Mouse (Mus musculus): ENCODE measurements around the gene Ereg. TPM values are rescaled to one million over a fixed set of nuclear protein-coding genes. Genes with fewer than 3 reads are reported as not detected.

The Ereg gene
- polyA plus RNA-seq, 1 experiment from 2014 or later, result not detected

DNA sequence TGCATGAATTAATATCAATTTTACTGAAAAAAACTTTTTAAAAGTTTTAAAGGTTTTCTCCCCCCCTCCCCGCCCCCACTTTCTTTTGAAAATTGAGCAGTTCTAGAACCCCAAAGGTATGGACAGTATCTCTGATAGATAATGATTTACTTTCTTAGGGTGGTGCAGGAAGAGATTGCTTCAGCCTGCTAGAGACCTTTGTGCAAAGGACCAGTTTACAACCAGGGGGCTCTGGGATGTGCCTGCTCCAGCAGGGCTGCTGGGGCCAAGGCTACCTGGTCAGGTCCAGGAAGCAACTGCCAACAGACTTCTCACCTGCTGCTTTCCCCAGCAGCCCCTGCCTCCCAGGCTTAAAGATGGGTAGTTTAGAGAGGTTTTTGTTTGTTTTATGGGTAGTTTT lies 599 bp downstream of the Ereg start:
- H3K27me3 ChIP-seq (ENCODE audit: low read depth, poor library complexity, severe bottlenecking), result peaks cover 38% of the 10 kb centered on the region
- peaks cover 7% of the 10 kb centered on the region for H3K4me1 ChIP-seq
- WGBS, result 40% methylated on average over 1 of the region's 1 CpGs
- peak overlapping the region; percentile 46; the same call in 1 of the 2 replicates for H3K4me3 ChIP-seq
- no peak overlapping the region for H3K27ac ChIP-seq
- no peaks in the 10 kb centered on the region for H3K36me3 ChIP-seq
- DNase-seq (ENCODE audit: low spot score), result no peak
- H3K9me3 ChIP-seq (replicated peaks), result no peaks in the 10 kb centered on the region

DNA sequence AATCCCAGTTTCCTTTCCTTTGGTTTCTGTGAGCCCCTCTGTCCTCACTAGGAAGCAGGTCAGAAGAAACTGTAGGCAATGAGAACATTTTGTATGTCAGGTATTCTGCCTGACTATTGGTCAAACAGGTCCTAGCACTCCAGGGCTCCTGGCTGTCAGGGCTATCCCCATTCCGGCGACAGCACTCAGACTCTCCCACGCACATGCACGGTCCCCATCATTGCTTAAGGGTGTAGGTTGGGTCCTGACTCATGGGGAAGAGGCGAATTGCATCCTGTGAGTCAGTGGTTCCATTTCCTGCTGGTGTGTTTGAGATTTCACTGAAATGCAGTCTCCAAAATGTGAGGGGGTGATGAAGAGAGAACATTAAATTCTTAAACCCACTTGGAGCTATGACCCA lies 8.6 kb downstream of the Ereg start:
- Histone ChIP-seq H3K9me3 (replicated peaks) (no peaks in the 10 kb centered on the region), H3K27me3 (ENCODE audit: low read depth, poor library complexity, severe bottlenecking) (no peaks in the 10 kb centered on the region), H3K4me1 (no peaks in the 10 kb centered on the region), H3K4me3 (no peak overlapping the region), H3K36me3 (no peaks in the 10 kb centered on the region), H3K27ac (no peak overlapping the region)
- 86% methylated on average over 5 of the region's 5 CpGs for WGBS
- no peak for DNase-seq (ENCODE audit: low spot score)

DNA sequence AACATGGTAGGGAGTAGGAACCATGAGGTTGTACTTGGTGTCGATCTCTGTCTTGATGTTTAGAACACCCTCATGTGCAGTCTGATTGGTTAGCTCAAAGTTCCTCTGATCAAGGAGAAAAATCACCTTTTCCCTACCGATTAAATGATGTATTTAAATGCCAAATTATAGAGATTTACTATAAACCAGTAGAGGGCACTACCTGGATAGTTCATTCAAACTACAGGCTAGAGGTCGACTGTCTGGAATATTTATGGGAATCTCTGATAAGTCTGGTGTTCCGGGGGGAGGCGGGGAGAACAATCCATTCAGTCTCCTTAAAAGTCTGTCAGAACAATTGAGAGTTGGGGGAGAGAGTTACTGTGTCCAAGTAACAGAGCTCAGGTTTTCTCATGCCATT lies 10.9 kb downstream of the Ereg start:
- Histone ChIP-seq H3K9me3 (replicated peaks) (no peaks in the 10 kb centered on the region), H3K27ac (no peak overlapping the region), H3K36me3 (no peaks in the 10 kb centered on the region), H3K27me3 (ENCODE audit: low read depth, poor library complexity, severe bottlenecking) (no peaks in the 10 kb centered on the region), H3K4me3 (no peak overlapping the region), H3K4me1 (no peaks in the 10 kb centered on the region)
- 79% methylated on average over 5 of the region's 5 CpGs for WGBS
- no peak for DNase-seq (ENCODE audit: low spot score)

DNA sequence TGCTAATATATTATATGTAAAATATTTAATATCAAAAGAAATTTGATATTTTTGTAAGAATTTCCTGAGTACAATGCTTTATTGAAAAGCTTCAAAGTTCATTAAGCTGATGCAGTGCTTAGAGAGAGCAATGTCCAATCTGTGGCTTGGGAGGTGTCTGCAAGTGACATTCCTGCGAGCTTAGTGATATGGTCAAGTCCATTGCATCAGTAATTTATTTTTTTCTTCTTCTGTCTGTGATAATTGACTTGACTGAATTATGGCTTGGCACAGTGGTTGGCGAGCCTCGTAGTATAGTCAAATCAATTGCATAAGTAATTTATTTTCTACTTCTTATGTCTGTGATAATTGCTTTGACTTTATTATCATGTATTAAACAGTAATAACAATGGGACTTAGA lies 15.9 kb downstream of the Ereg start:
- no peak overlapping the region for H3K4me3 ChIP-seq
- WGBS, result 85% methylated on average over 3 of the region's 3 CpGs
- no peaks in the 10 kb centered on the region for H3K27me3 ChIP-seq (ENCODE audit: low read depth, poor library complexity, severe bottlenecking)
- H3K4me1 ChIP-seq, result no peaks in the 10 kb centered on the region
- no peak overlapping the region for H3K27ac ChIP-seq
- H3K9me3 ChIP-seq (replicated peaks), result no peaks in the 10 kb centered on the region
- no peak for DNase-seq (ENCODE audit: low spot score)
- no peaks in the 10 kb centered on the region for H3K36me3 ChIP-seq

DNA sequence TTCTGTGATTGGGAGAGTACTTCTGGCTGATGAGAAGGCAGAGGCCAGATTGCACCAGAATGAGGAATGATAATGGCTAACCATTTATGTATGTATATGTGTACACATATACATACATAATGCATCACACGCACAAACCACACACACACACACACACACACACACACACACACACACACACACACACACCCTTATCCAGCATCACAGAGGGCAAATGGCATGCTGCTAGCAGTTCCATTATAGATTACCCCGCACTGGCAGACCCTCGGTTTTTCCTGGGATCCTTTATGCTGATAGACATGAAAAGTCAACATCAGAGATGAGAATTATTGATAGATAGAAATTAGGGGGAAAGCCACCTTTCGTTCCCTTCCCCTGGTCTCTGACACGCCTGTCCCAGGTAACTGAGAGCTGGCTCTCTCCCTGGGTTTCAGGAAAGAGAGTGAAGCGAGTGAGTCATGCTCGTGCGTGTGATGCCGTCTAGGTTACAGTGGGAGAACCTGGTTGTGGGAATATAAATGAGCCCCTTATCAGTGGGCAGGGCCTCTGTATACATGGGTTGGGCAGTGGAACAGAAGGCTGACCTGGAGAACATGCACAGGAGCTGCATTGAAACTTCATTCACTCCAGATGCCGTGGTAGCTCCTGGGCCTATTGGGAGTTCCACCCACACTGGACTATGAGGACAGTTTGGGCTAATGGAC lies 23.6 kb downstream of the Ereg start:
- Histone ChIP-seq H3K36me3 (no peaks in the 10 kb centered on the region), H3K27me3 (ENCODE audit: low read depth, poor library complexity, severe bottlenecking) (no peaks in the 10 kb centered on the region), H3K27ac (no peak overlapping the region), H3K9me3 (replicated peaks) (no peaks in the 10 kb centered on the region), H3K4me3 (no peak overlapping the region), H3K4me1 (no peaks in the 10 kb centered on the region)
- no peak for DNase-seq (ENCODE audit: low spot score)
- 92% methylated on average over 10 of the region's 10 CpGs for WGBS

DNA sequence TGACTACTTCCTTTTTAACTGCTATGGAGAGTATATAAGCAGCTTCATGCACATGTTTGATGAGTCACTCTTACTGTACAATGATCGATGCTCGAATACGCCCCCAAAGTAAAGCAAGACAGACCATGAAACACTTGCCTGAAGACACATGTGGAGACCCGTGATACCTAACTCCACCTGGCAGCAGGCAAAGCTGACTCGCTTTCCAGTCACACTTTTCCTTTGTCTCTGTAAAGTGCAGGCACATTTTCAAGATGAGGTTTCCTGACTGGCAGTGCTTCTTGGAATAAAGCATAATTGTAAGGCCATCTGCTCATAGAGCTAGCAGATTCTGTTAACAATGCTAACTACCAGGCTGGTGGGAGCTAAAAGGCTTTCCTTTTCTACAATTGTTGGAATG lies 27.3 kb downstream of the Ereg start:
- WGBS, result 95% methylated on average over 5 of the region's 5 CpGs
- no peak overlapping the region for H3K27ac ChIP-seq

DNA sequence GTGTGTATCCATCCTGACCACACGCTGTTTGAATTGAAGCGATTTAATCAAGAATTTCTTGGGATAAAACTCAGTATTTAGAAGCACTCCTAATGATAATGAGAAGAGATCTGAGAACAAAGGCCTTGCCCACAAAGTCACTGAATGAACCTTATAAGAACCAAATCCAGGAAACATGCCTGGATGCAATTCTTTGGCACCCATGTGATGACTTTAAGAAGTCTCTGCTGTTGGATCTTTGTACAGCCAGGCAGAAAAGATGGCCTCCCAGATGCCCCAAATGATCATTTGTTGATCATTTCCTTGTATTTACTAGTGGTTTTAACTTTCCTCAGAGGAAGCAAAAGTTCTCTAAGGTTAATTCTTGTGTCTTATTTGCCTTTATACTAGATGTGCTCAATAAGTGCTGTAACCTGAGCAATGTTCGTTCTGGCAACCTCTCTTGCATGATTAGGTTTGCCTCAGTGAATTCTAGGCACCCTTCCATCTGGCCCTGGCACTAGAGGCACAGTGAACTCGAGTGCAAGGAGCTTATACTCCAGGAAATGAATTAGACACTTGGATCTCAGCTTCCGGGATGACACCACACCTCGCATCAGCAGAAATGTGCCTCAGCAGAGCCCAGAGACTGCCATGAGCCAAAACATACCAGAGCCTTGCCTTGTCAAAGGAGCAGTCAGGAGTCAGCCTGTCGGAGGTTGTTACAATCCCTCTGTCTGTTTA lies 29.7 kb downstream of the Ereg start:
- Histone ChIP-seq H3K4me1 (no peaks in the 10 kb centered on the region), H3K9me3 (replicated peaks) (no peaks in the 10 kb centered on the region), H3K27ac (no peak overlapping the region), H3K4me3 (no peak overlapping the region), H3K36me3 (no peaks in the 10 kb centered on the region), H3K27me3 (ENCODE audit: low read depth, poor library complexity, severe bottlenecking) (no peaks in the 10 kb centered on the region)
- no peak for DNase-seq (ENCODE audit: low spot score)
- 90% methylated on average over 7 of the region's 7 CpGs for WGBS

More for the DNA sequence above, 27.3 kb downstream of the Ereg start:
- no peak for DNase-seq (ENCODE audit: low spot score)
- H3K9me3 ChIP-seq (replicated peaks), result no peaks in the 10 kb centered on the region
- no peaks in the 10 kb centered on the region for H3K27me3 ChIP-seq (ENCODE audit: low read depth, poor library complexity, severe bottlenecking)
- H3K4me1 ChIP-seq, result no peaks in the 10 kb centered on the region
- H3K36me3 ChIP-seq, result no peaks in the 10 kb centered on the region
- H3K4me3 ChIP-seq, result no peak overlapping the region

DNA sequence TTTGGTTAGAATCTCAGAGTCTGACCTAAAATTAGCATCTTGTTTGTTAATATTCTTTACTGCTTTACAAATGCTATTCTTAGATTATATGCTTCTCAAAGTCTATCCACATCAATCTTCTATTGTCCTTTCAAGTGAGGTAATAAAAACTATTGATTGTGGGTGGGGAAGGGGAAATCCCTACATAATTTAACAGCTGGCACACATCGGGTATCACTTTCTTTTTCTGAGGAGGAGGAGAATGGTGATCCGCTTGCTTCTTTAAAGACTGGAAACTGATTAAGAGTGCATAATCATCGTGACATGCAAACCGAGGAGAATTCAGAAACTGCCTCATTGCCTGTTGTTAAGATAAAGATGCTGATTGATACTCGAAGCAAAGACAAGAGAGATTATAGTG lies 31.8 kb downstream of the Ereg start:
- H3K36me3 ChIP-seq, result no peaks in the 10 kb centered on the region
- no peaks in the 10 kb centered on the region for H3K27me3 ChIP-seq (ENCODE audit: low read depth, poor library complexity, severe bottlenecking)
- H3K4me3 ChIP-seq, result no peak overlapping the region
- DNase-seq (ENCODE audit: low spot score), result no peak
- no peaks in the 10 kb centered on the region for H3K9me3 ChIP-seq (replicated peaks)
- H3K4me1 ChIP-seq, result no peaks in the 10 kb centered on the region
- H3K27ac ChIP-seq, result no peak overlapping the region
- WGBS, result 86% methylated on average over 5 of the region's 5 CpGs

DNA sequence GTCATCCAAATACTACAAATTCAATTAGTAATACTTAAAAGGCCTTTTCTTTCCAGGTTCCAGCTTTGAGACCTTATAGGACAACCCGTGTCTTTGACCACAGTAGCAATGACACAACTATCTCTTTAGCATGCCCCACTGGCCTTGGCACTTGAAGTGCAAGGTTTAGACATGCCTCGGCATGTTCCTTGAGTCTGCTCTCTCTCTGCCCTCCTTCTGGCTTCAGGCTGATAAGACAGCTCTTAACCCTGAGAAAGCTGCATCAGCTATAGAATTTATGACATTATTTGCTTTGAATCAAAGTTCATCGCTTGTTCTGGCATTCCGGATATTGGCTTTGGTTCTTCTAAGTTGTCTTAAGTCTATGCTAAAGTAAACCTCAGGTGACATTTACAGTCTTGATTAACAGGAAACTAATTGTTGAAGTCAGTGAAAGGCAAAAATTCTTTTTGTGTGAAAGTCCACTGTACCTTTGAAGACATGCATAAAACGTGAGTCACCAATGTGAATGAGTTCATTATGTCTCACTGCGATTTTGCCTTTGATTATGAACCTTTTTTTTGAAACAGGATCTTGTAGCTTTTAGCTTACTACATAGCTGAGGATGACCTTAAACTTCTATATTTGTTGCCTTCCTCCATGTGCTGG lies 35.7 kb downstream of the Ereg start:
- 91% methylated on average over 6 of the region's 6 CpGs for WGBS
- H3K9me3 ChIP-seq (replicated peaks), result no peaks in the 10 kb centered on the region
- no peak for DNase-seq (ENCODE audit: low spot score)
- no peaks in the 10 kb centered on the region for H3K36me3 ChIP-seq
- no peaks in the 10 kb centered on the region for H3K27me3 ChIP-seq (ENCODE audit: low read depth, poor library complexity, severe bottlenecking)
- no peak overlapping the region for H3K4me3 ChIP-seq
- no peak overlapping the region for H3K27ac ChIP-seq
- H3K4me1 ChIP-seq, result no peaks in the 10 kb centered on the region

DNA sequence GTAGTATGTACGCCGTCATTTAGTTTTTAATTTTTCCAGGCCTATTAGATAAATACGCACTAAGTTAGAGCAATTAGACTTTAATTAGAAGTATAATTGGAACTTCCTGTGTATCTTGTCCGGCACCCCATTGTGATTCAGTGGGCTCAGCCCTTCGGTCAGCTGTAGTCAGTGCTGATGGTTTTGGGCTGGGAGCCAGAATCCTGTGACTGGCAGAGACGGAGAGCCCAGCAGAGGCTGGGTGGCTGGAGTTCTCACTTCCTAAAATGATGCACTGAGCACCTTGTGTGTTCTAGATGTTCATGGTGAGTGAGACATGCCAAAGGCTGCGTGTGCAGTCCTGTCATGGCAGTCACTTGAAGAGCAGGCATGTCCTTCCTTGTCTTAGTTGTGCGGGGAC lies 36.6 kb downstream of the Ereg start:
- Histone ChIP-seq H3K27ac (no peak overlapping the region), H3K4me1 (no peaks in the 10 kb centered on the region), H3K27me3 (ENCODE audit: low read depth, poor library complexity, severe bottlenecking) (no peaks in the 10 kb centered on the region), H3K9me3 (replicated peaks) (no peaks in the 10 kb centered on the region), H3K36me3 (no peaks in the 10 kb centered on the region), H3K4me3 (no peak overlapping the region)
- DNase-seq (ENCODE audit: low spot score), result no peak
- 93% methylated on average over 8 of the region's 8 CpGs for WGBS

DNA sequence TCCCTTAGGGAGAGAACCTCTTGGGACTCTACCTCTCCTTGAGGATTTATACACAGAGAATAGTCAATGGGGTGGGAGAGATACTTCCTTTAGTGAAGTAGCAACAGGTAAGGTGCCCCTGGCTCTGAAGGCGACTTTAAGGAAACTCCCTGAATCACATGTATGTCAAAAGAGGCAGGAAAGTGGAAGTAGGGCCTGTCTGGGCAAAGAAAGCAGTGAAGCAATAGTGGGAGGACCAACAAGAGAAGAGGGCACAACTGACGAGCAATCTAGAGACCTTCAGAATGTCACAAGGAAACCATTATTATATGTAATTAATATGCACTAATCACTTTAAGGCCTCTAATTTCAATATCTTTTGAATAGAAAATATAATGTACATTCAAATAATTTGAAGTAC lies 39.5 kb downstream of the Ereg start:
- no peak for DNase-seq (ENCODE audit: low spot score)
- Histone ChIP-seq H3K4me1 (no peaks in the 10 kb centered on the region), H3K27me3 (ENCODE audit: low read depth, poor library complexity, severe bottlenecking) (no peaks in the 10 kb centered on the region), H3K36me3 (no peaks in the 10 kb centered on the region), H3K4me3 (no peak overlapping the region), H3K27ac (no peak overlapping the region), H3K9me3 (replicated peaks) (no peaks in the 10 kb centered on the region)
- 95% methylated on average over 2 of the region's 2 CpGs for WGBS

DNA sequence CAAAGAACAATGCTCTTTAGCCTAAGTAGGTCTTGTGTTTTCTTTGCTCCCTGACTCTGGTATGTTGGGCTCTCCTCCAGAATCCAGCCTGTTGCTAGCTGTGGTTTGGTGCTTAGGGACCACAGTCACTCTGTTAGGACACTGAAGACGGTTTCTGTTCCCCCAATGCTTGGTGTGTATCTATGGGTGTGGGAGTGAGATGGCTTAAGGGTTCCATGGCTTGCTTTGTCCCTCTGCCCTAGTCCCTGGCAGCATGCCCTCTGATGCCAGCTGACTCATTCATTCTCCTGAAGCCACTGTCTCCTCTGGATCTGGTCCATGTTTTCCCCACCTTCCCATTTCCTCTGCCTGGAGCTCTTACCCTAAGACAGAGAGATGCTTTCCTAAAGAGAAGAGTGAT lies 40.2 kb downstream of the Ereg start:
- H3K9me3 ChIP-seq (replicated peaks), result no peaks in the 10 kb centered on the region
- H3K27ac ChIP-seq, result no peak overlapping the region
- 85% methylated on average over 1 of the region's 1 CpGs for WGBS

DNA sequence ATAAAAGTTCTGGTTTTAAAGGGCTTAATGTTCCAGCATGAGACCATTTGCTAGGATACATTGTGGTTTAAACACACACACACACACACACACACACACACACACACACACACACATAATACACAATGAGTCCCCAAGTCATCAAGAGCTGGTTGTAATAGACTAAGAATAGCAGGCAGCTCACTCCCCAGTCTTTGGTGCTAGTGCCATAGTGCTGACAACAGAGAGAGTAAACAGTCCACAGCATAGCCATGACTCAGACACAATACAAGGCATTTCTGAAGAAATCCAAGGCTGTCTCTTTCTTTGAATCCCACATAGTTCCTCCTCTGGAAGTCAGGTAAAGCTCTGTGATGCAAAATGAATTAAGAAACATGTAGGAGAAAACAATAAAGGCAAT lies 44.2 kb downstream of the Ereg start:
- Histone ChIP-seq H3K27me3 (ENCODE audit: low read depth, poor library complexity, severe bottlenecking) (no peaks in the 10 kb centered on the region), H3K36me3 (no peaks in the 10 kb centered on the region)
- no peak for DNase-seq (ENCODE audit: low spot score)

More for the DNA sequence above, 40.2 kb downstream of the Ereg start:
- no peaks in the 10 kb centered on the region for H3K4me1 ChIP-seq
- no peak for DNase-seq (ENCODE audit: low spot score)
- H3K36me3 ChIP-seq, result no peaks in the 10 kb centered on the region
- no peaks in the 10 kb centered on the region for H3K27me3 ChIP-seq (ENCODE audit: low read depth, poor library complexity, severe bottlenecking)
- no peak overlapping the region for H3K4me3 ChIP-seq

More for the DNA sequence above, 44.2 kb downstream of the Ereg start:
- Histone ChIP-seq H3K4me3 (no peak overlapping the region), H3K27ac (no peak overlapping the region), H3K9me3 (replicated peaks) (no peaks in the 10 kb centered on the region), H3K4me1 (no peaks in the 10 kb centered on the region)

Measured in limb, embryonic 10.5 days (tissue).